Mouse (Mus musculus): ENCODE data around the gene Cldn34b2.
"Not testable (repeated sequence)": the region's sequence is repeated elsewhere in the genome, so short reads cannot be mapped to it uniquely, and the experiment has no call there.

Cldn34b2 gene

GRCm38 (mm10) chrX:155128312-155128711, at the start of gene Cldn34b2:
Gene Cldn34b2, minus strand, starts transcription at chrX:155128412.
- not testable (repeated sequence) for DNase-seq (ENCODE audit: low spot score in 2 of 2)

GRCm38 (mm10) chrX:155177640-155178039, 49.4 kb upstream of the Cldn34b2 start:
- DNase-seq (ENCODE audit: low spot score in 2 of 2): no peak

- no peak for DNase-seq (ENCODE audit: low spot score in 2 of 2)
These were observed 49.0 kb upstream of the Cldn34b2 start for GRCm38 (mm10) chrX:155177230-155177629.

DNA sequence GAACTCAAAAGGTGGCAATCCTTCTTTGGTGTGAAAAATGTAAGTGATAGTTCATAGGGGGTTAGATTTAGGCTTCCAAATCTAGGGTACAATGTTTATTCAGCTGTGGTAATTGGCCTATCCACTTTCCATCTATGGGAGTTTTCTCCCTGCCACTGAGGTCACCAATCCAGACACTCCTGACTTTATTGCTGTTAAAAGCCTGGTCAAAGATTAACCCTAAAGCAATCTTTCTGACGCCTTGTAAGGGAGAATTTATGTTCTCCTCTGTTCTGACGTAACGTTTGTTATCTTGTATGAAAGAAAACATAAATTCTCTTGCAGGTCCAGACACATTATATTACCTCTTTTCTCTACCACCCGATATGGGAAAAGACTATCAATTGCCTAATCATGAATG, 47.4 kb upstream of the Cldn34b2 start:
- no peak for DNase-seq (ENCODE audit: low spot score in 2 of 2)

DNA sequence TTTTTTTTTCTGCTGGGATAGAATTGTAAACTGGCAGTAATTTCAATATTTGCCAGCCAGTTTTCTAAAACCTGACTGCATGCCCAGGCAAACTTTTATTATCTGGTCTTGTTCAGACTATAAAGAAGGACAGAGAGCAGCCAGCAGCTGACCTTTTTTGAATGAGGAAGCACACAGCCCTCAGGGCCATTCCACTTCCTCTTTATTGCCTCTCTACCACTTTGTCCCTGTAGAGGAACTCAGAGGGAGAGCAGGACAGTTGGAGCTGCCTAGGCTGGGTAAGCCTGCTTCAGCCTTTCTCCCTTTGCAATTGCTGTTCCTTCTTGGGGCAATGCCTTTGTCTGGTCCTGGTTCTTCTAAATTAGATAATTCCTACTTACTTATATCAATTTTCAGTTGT, 44.1 kb upstream of the Cldn34b2 start:
- no peak for DNase-seq (ENCODE audit: low spot score in 2 of 2)

DNA sequence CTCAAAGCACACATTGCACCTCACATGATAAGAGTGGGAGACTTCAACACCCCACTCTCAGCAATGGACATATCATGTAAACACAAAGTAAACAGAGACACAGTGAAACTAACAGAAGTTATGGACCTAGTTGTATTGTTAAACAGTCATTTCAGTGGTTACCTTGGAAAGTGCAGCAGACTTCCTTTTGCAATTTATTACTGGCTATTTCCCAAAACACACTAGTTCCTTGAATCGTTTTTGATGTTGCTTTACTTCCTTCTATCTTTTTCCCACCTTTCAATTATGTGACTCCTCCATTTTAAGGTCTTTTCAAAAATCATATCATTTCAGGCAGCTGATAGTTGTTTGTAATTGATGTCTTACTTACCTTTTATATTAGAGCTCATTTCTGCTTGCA, 43.5 kb upstream of the Cldn34b2 start:
- DNase-seq (ENCODE audit: low spot score in 2 of 2): no peak

DNA sequence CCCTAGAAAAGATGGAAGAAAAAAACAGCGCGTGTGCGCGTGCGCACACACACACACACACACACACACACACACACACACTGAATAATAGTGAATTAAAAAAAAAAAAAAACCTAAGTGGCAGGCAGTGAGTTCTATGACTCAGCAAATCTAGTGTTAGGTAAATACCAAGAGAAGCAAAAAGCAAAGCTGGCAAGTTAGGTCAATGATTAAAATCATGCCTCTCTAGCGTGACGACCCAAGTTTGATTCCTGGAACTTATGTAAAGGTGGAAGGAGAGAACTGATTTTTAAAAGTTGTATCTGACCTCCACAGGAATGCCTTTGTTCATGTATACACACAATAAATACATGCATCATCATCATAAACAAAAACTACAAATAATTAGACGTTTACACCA, 41.7 kb upstream of the Cldn34b2 start:
- DNase-seq (ENCODE audit: low spot score in 2 of 2): no peak

DNA sequence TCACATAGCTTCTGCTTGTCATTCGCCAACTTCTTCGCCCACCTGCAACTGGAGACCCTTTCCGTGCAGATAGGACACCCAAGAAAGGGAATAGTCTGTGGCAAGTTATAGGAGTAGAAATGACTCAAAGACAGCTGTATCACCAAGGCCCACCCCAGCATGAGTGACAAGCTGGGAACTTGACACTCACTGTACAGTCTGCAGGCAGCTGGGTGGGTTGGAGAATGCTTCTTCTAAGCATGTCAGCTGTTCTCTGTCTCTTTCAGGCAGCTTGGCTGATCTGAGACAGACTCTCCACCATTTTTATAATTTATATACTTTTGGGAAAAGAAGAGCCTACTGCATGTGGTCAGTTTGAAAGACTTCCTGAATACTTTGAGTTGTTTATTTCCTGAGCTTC, 39.5 kb upstream of the Cldn34b2 start:
- DNase-seq (ENCODE audit: low spot score in 2 of 2): no peak

DNA sequence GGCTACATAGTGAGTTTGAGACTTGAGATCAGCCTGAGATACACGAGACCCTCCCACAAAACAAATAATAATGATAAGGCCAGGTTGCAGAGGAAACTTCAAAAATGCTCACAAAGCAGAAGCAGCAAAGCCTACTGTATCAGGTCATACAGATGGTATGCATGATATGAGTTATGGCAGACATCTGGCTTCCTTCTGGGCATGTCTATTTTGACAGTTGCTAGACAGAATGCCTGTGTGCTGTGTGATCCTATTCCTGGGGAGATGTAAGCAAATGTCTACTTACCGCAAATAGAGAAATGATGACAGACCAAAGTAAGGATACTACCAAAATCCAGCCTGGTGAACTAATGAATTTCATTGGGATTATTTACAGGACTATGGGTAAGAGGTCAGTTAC, 38.1 kb upstream of the Cldn34b2 start:
- no peak for DNase-seq (ENCODE audit: low spot score in 2 of 2)

- DNase-seq (ENCODE audit: low spot score in 2 of 2): no peak
These were observed 35.3 kb upstream of the Cldn34b2 start for GRCm38 (mm10) chrX:155163553-155163952.

DNA sequence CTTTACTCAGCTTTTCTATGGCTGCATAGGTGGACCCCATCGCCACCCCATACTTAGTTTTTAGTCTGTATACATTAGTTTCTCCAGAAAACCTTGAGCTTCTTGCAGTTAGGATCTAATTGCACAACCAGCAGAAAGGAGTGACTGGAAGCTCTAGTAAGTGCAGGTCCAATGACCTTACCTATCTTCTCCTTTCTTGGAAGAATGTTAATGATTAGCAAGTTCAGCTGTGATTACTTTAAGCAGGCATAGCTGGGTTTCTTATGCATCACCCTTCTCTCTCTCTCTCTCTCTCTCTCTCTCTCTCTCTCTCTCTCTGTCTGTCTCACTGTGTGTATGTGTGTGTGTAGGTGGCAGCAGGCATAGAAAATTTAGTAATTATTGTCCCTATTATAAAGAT, 23.7 kb upstream of the Cldn34b2 start:
- no peak for DNase-seq (ENCODE audit: low spot score in 2 of 2)

GRCm38 (mm10) chrX:155144718-155145117, 16.5 kb upstream of the Cldn34b2 start:
- DNase-seq (ENCODE audit: low spot score in 2 of 2): peak; percentile 6 to 18

GRCm38 (mm10) chrX:155098024-155098423, 30.2 kb downstream of the Cldn34b2 start:
- peak; percentile 8 to 14 for DNase-seq (ENCODE audit: low spot score in 2 of 2)

DNA sequence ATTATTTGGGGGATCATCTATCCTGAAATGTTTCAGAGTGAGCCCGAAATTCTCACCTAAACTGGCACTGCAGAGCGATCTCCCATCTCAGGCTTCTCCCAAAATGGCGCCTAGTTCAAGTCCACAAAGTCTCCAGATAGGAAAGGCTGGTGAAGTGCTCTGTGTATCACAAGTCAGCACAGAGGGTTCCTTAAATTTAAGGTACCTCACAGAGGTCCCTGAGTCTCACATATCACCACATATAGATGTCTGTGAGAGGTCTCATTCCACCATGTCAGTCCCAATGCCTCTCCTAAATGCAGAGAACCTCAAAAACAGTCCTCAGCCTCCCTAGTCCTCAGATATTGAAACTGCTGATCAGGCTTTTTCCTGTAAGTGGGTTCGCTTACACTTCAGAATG, 34.6 kb downstream of the Cldn34b2 start, which contains the start of gene Magea2:
Gene Magea2 (minus strand): TSS at position 101 of the 400 bp plus-strand sequence.
- not testable (repeated sequence) for DNase-seq (ENCODE audit: low spot score in 2 of 2)

DNA sequence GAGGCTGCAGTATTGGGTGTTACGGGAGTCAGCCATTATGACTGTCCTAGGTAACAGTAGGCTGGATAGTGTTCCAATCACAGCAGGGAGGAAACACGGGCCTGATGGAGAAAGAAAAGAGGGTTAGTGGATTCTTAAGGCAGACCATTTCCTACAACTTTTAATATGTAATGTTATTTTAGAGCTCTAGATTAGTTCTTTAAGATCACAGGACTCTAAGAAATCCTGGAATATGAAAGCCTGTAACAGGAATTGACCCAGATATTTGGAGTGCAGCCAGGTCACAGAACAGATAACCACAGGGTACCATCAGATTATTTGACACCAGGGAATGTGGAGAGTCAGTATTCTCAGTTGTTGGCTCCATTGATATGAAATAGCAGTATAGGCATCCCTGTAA, 38.5 kb downstream of the Cldn34b2 start, which contains the start of gene Magea1:
Gene Magea1 (minus strand): TSS at position 101 of the 400 bp plus-strand sequence.
- DNase-seq (ENCODE audit: low spot score in 2 of 2): not testable (repeated sequence)
